Mouse (Mus musculus) kidney, adult 9 months (tissue): ENCODE data around the gene Plxnb1.
"Not testable (repeated sequence)": the region's sequence is repeated elsewhere in the genome, so short reads cannot be mapped to it uniquely, and the experiment has no call there.

Experiments
- DNase-seq: peaks from one replicate; pipeline ENCODE4 v3.0.0; 2022

Plxnb1 gene

DNA sequence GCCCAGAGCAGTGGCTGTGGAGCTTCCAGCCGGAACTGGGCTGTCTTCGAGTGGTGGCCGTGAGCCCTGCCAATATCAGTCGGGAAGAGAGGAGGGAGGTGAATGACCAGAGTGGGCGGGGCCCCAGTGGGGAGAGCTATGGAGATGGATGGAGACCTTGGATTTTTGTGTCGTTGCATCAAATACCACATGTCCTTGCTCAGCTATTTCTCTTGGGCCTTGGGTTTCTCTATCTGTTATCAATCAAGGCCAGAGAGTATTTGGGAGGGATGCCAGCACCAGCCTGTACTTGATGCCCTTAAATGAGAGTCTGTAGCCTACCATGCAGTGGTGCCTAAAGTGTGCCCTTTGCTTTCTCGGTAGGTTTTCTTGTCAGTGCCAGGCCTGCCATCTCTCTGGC, 8.1 kb downstream of the Plxnb1 start:
- no peak for DNase-seq

GRCm38 (mm10) chr9:109104083-109104482, 8.9 kb downstream of the Plxnb1 start:
- no peak for DNase-seq

DNA sequence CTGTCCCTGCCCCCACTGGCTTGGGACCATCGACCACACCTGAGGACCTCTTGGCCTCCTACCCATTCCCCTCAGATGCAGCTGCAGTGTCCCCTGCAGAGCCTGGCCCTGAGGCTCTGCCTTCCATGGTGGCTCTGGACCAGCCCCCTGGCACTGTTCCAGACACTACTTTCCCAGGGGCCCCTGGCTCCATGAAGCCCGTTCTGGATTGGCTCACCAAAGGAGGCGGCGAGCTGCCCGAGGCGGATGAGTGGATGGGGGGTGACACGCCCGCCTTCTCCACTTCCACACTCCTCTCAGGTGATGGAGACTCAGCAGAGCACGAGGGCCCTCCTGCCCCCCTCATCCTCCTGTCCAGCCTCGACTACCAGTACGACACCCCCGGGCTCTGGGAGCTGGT, 9.8 kb downstream of the Plxnb1 start:
- DNase-seq: no peak

DNA sequence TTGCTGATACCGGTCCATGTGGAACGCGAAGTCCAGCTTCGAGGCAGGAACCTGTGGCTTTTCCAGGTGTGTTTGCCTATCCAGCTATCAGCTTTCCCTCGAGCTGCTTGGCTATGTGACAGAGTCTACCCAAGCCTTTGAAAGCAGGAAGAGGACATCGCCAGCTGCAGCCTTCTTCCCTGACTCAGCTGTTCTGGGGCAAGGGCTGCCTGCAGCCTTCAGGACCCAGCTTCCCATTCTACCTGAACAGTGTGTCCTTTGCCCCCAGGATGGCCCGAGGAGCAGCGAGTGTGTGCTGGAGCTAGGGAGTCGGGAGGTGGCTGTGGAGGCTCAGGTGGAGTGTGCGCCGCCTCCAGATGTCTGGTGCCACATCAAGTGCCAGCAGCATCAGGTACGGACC, 10.5 kb downstream of the Plxnb1 start:
- no peak for DNase-seq

DNA sequence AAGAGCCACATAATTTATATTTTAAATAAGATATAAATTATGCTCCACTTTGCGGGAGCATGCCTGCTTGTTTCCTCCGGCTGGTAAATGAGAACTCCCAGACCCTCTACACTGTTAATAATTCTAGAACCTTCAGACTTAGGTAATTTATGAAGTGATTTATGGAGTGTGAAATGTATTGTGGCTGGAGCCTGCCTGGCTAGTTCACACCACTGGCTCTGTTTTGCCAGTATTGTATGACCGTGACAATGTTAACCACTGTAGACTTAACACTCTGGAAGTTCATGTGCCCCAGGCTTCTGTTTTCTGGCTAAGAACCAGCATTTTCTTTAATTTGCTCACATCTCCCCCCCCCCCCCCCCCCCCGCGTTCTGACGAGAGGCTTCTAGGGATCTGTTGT, 12.2 kb downstream of the Plxnb1 start:
- no peak for DNase-seq

- no peak for DNase-seq
Observed at GRCm38 (mm10) chr9:109110240-109110639, 15.1 kb downstream of the Plxnb1 start.

DNA sequence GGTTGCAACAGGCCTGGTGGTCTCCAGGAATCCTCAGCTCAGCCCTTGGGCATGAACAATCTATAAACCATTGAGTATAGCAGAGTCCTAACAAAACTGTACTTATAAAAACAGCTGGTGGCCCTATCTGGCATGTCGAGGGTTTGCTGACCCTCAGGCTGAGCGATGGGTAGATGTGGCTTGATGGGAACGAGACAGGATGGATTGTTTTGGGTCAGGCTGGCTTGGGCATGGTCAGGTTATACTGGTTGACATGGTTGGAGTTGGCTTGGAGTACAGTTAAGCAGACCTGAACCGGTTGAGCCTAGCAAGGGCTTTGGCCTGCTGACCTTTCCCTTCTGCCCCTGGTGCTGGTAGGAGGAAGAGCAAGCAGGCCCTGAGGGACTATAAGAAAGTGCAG, 15.9 kb downstream of the Plxnb1 start:
- no peak for DNase-seq

DNA sequence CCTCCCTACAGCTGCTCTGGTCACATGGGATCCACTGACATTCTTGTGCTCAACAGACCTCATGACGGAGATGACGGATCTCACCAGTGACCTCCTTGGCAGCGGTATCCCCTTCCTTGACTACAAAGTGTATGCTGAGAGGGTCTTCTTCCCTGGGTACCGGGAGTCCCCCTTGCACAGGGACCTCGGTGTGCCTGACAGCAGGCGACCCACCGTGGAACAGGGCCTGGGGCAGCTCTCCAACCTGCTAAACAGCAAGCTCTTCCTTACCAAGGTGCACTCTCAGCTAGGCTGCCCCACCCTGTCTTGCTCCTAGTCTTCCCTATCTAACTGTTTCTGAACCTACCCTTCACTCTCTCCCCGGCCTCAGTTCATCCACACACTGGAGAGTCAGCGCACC, 16.4 kb downstream of the Plxnb1 start:
- DNase-seq: no peak

GRCm38 (mm10) chr9:109113331-109113730, 18.1 kb downstream of the Plxnb1 start:
- no peak for DNase-seq

GRCm38 (mm10) chr9:109114276-109114675, 19.1 kb downstream of the Plxnb1 start:
- DNase-seq: no peak

GRCm38 (mm10) chr9:109114871-109115270, 19.7 kb downstream of the Plxnb1 start:
- no peak for DNase-seq

DNA sequence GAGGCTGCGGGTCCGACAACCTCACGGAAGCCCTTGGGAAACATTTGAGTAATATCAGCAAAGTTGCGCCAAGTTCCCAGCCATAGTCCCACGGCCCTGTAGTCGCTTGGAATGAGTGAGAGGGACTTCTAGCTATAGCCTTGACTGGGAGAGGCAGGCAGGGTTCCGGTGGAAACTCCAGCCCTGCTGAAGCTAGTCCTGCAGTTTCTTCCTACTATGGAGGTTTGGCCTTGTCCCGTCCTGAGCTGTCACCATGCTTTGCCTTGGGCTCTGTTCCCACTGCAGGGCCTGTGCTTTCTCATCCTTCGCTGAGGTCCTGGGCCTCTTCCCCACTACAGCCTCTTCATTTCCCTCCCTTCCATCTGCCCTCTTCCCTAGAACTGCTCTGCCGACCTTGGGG, 21.0 kb downstream of the Plxnb1 start:
- no peak for DNase-seq

DNA sequence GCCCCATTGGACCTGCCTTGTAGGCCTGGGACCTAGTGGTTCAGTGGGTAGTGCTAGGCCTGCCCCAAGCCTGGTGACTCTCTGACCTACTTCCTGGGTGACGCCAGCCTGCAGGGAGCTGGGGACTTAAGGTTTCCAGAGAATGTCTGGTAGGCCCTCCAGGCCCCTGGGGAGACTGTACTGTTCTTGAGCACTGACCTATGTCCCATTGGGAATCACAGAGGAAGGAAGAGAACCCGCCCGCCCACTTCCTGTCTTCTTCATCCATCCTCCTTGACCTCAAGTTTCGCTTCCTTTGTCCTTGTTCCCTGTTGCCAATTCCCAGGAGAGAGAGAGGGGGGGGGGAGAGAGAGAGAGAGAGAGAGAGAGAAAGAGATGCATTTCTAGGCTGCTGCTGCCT, 22.9 kb downstream of the Plxnb1 start:
- peak; percentile 53 for DNase-seq

- DNase-seq: no peak
Observed at GRCm38 (mm10) chr9:109119571-109119970, 24.4 kb downstream of the Plxnb1 start.

GRCm38 (mm10) chr9:109120956-109121355, 25.8 kb downstream of the Plxnb1 start:
- no peak for DNase-seq

GRCm38 (mm10) chr9:109122553-109123085, 27.4 kb downstream of the Plxnb1 start:
- DNase-seq: peak; percentile 48

- no peak for DNase-seq
Observed at GRCm38 (mm10) chr9:109123266-109123665, 28.1 kb downstream of the Plxnb1 start.

DNA sequence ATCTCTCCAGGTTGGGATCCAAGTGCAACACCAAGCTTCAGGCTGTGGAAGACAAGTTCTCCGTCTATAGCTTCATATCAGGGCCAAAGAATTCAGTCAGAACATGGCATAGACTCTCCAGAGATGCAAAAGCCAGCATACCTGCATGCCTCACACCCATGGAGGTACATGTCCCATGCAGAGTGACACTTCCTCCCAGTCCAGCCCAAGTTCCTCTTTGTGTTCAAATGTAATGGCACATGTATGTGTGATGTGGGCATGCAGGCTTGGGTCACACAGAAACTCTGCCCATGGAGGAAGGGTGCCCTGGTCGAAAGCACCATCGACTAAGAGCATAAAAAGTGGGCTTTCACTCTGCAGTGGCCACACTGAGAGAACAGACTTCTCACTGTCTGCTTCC, 29.0 kb downstream of the Plxnb1 start:
- no peak for DNase-seq

DNA sequence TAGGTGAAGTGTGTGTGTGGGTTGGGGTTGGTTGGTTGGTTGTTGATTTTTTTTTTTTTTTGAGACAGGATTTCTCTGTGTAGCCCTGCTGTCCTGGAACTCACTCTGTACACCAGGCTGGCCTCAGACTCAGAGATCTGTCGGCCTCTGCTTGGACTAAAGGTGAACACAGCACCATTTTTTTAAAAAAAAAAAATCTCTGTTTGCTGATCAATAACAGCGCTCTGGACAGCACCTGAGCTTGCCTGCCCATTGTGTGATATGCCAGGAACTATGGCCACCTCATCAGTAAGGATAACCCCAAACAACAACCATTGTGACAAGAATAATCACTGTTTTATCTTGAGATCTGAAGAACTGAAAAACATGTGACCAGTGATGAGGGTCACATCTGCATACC, 29.9 kb downstream of the Plxnb1 start:
- no peak for DNase-seq

DNA sequence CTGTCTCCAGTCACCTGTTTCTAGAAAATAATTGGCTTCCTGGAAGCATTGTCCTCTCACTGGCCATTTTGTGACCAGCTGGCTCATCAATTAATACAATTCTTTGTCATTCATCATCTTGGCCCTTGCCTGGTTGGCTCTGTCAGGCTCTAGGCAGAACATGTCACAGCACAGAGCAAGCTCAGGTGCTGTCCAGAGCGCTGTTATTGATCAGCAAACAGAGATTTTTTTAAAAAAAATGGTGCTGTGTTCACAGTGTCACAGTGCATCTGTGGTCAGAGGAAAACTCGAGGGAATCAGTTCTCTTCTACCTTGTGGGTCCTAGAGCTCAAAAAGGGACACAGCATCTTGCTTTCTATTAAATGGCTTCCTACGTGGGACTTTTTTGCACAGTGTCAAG, 30.3 kb downstream of the Plxnb1 start:
- DNase-seq: no peak

DNA sequence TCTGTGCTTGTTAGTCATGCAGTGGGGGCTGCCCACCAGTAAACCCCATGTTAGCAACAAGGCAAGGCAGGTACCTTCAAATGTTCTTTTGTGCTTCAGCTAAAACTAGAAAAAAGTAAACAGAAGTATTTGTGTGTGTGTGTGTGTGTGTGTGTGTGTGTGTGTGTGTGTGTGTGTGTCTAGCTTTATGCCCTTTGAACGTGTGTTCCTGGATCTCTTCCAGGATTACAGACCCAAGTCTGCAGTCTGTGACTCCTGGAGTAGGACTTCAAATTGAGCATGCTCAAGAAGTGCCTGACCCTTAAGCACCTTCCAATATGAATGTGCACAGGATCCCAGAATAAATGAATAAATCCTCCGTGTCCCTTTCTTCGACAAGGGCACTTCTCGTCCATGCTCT, 31.9 kb downstream of the Plxnb1 start:
- peak; percentile 43 for DNase-seq

DNA sequence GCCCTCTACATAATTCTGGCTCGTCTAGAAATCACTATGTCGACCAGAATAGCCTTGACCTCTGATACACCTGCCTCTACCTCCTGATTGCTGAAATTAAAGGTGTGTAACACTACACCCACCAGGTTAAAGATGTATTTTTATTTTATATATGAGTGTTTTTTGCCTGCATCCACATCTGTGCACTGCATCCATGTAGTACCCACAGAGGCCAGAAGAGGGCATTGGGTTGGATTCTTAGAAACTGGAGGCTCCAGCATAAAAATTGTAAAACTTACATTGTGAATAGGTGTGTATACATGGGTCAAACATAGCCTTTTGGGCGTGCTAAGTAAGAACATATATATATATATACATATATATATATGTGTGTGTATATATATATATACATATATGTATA, 33.0 kb downstream of the Plxnb1 start:
- peak; percentile 47 for DNase-seq

DNA sequence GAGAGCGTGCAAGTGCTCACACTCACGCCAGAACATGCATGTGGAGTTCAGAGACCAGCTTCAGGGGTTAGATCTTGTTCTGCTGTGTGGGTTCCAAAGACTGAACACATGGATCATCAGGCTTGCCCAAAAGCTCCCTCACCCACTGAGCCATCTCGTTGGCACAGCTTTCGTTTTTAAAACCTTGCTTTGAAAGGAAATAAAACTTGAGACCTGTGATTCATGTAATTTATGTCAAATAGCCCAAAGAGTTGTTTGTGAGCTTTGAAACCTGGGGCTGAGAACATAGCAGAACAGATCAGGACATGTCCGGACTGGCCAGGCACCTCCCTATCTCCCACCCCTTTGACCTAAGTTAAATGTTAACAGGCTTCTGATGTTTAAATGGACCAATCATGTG, 34.9 kb downstream of the Plxnb1 start:
- no peak for DNase-seq

GRCm38 (mm10) chr9:109140414-109140813, 45.2 kb downstream of the Plxnb1 start:
- not testable (repeated sequence) for DNase-seq

DNA sequence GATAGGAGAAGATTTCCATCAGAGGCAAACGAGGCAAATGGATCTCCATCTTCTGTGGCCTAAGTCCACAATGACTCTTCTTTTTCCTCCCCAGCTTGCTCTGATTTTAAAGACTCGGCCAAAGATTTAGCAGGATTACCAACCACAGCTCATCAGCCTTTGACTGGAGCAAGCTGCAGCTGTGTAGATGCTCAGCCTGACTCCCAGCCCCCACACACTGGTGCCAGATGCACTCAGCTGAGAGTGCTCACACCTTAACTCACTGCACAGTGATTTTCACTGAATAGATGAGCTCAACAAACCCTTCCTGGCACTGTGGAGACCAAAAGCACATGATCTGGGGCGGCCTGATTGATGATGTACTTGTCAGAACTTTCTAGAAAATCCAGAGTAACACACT, 66.8 kb downstream of the Plxnb1 start, which contains the start of gene Fbxw21:
Gene Fbxw21 (minus strand): TSS at position 101 of the 400 bp plus-strand sequence.
- DNase-seq: no peak

GRCm38 (mm10) chr9:109167316-109167715, 72.1 kb downstream of the Plxnb1 start:
- no peak for DNase-seq
